Mouse (Mus musculus) intestine, postnatal 0 days (tissue): ENCODE results near the gene Dennd4c. TPM values are rescaled to one million over a fixed set of nuclear protein-coding genes. Genes with fewer than 3 reads are reported as not detected.

Experiments used
- ATAC-seq: fragments of 200-750 bp; cut with Nextera tagmentation; 2 replicates; pipeline ENCODE4 v1.8.0; 2017; ENCODE audit warnings: mild to moderate bottlenecking, moderate TSS enrichment, moderate library complexity
- H3K27ac ChIP-seq: fragments of 300-500 bp; sonication (generic); 2 replicates; pipeline ENCODE4 v1.5.1; 2014; ENCODE audit warnings: mild to moderate bottlenecking, low read depth, low read length, moderate library complexity
- H3K27me3 ChIP-seq: fragments of 300-500 bp; sonication (generic); replicated peaks from 2 replicates; pipeline ENCODE4 v1.6.1; 2014; ENCODE audit warnings: low read length, mixed read lengths; ENCODE audit not compliant: control insufficient read depth, insufficient read depth
- H3K36me3 ChIP-seq: fragments of 300-500 bp; sonication (generic); 2 replicates; pipeline ENCODE4 v1.6.1; 2014; ENCODE audit warnings: mild to moderate bottlenecking, moderate library complexity; ENCODE audit not compliant: control insufficient read depth, insufficient read depth
- H3K4me1 ChIP-seq: fragments of 300-500 bp; sonication (generic); replicated peaks from 2 replicates; pipeline ENCODE4 v1.6.1; 2014; ENCODE audit warnings: antibody characterized with exemption, low read length, mixed read lengths; ENCODE audit not compliant: control insufficient read depth, insufficient read depth
- H3K4me2 ChIP-seq: fragments of 300-500 bp; sonication (generic); replicated peaks from 2 replicates; pipeline ENCODE4 v1.6.1; 2014; ENCODE audit warnings: low read depth, mild to moderate bottlenecking, moderate library complexity
- H3K4me3 ChIP-seq: fragments of 300-500 bp; sonication (generic); 2 replicates; pipeline ENCODE4 v1.5.1; 2014; ENCODE audit warnings: low read depth, low read length
- H3K9ac ChIP-seq: fragments of 300-500 bp; sonication (generic); 2 replicates; pipeline ENCODE4 v1.6.1; 2014; ENCODE audit warnings: mild to moderate bottlenecking, low read depth, low read length
- H3K9me3 ChIP-seq: fragments of 300-500 bp; sonication (generic); 2 replicates; pipeline ENCODE4 v1.6.1; 2016; ENCODE audit warnings: mixed run types; ENCODE audit not compliant: control insufficient read depth
- CTCF ChIP-seq: sonication (generic); IDR thresholded peaks from 2 replicates; pipeline ENCODE4 v1.5.1; 2016; ENCODE audit warnings: low read depth, mild to moderate bottlenecking, control low read depth, antibody characterized with exemption, moderate library complexity
- WGBS: fragments of 180-500 bp; shearing (Covaris S2); extraction: QIAGEN DNeasy Blood & Tissue Kit; methylation state at CpG from one replicate; pipeline ENCODE4 v1.1.7; 2014; 5-methylcytosine and 5-hydroxymethylcytosine counted together
- polyA plus RNA-seq: library from polyadenylated mRNA; unstranded; fragments of >200 nt; fragmentation: Nextera tagmentation; extraction: Ambion mirVana; gene quantifications from 2 replicates; pipeline ENCODE4 v1.2.1, GENCODE M21; 2015

Dennd4c gene
- polyA plus RNA-seq, 1 experiment from 2014 or later = 3.2 TPM

DNA sequence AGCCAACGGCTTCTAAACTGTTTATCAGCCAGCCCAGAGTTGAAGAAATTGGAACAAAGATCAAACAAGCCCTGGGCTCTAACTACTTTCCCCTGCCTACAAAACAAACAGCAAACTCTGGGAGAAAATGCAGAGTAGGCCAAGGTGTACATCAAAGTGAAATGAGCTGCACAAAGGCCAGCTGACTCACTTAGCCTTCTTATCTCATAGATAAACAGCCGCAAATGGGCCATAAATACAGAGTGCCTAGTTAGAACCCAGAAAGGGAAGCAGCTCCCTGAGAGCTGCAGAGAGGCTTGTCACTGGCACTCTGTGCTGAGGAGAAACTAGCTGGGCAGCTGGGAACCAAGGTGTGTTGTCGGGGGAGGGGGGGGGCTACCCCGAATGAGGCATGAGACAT, 23.2 kb upstream of the Dennd4c start:
- Histone ChIP-seq H3K4me2 (peak overlapping the region; percentile 38; the same call in 1 of the 2 replicates), H3K36me3 (no peaks in the 10 kb centered on the region), H3K27me3 (no peaks in the 10 kb centered on the region), H3K9me3 (no peaks in the 10 kb centered on the region), H3K27ac (0 out of 2 replicates have a peak overlapping the region, but pooled peaks have one; percentile 1), H3K4me1 (0 out of 2 replicates have a peak, but pooled peaks cover 7% of the 10 kb centered on the region), H3K4me3 (no peak overlapping the region), H3K9ac (no peak overlapping the region)
- peak; percentile 86 for ATAC-seq
- no peak for TF ChIP-seq CTCF
- 11% methylated on average over 4 of the region's 4 CpGs for WGBS

DNA sequence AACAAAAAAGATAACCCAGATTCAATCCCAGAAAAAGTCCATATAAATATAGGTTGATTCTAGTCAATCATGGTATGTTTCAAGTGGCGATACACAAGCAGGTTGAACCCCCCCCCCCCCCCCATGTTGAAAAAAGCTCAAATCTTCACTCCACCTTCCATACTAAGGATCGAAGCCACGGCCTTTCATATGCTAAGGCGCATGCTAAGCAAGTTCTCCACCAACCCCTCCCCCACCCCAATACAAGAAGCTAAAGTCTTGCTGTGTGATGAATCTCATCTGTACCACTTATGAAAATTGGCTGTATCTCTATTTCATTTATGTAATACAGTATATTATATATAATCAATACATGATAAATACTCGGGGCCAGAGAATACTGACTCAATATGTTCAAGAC, 22.2 kb upstream of the Dennd4c start:
- H3K9ac ChIP-seq = no peak overlapping the region
- H3K4me2 ChIP-seq = no peak overlapping the region
- ATAC-seq = no peak
- 90% methylated on average over 5 of the region's 5 CpGs for WGBS
- no peaks in the 10 kb centered on the region for H3K27me3 ChIP-seq
- no peak overlapping the region for H3K27ac ChIP-seq
- TF ChIP-seq CTCF = no peak
- no peaks in the 10 kb centered on the region for H3K9me3 ChIP-seq
- H3K4me3 ChIP-seq = no peak overlapping the region
- 0 out of 2 replicates have a peak, but pooled peaks cover 7% of the 10 kb centered on the region for H3K4me1 ChIP-seq
- H3K36me3 ChIP-seq = no peaks in the 10 kb centered on the region

- Histone ChIP-seq H3K9ac (no peak overlapping the region), H3K9me3 (no peaks in the 10 kb centered on the region), H3K4me3 (no peak overlapping the region), H3K27me3 (no peaks in the 10 kb centered on the region), H3K36me3 (no peaks in the 10 kb centered on the region), H3K4me1 (no peaks in the 10 kb centered on the region), H3K4me2 (no peak overlapping the region), H3K27ac (no peak overlapping the region)
- no peak for ATAC-seq
- 64% methylated on average over 6 of the region's 6 CpGs for WGBS
- no peak for TF ChIP-seq CTCF
Observed at GRCm38 (mm10) chr4:86729829-86730228, 18.5 kb upstream of the Dennd4c start.

GRCm38 (mm10) chr4:86734088-86734841, 14.1 kb upstream of the Dennd4c start:
- Histone ChIP-seq H3K4me2 (no peak overlapping the region), H3K9ac (no peak overlapping the region), H3K27me3 (no peaks in the 10 kb centered on the region), H3K27ac (no peak overlapping the region), H3K36me3 (no peaks in the 10 kb centered on the region), H3K9me3 (no peaks in the 10 kb centered on the region), H3K4me1 (no peaks in the 10 kb centered on the region), H3K4me3 (no peak overlapping the region)
- 89% methylated on average over 19 of the region's 19 CpGs for WGBS
- no peak for TF ChIP-seq CTCF
- ATAC-seq = no peak

DNA sequence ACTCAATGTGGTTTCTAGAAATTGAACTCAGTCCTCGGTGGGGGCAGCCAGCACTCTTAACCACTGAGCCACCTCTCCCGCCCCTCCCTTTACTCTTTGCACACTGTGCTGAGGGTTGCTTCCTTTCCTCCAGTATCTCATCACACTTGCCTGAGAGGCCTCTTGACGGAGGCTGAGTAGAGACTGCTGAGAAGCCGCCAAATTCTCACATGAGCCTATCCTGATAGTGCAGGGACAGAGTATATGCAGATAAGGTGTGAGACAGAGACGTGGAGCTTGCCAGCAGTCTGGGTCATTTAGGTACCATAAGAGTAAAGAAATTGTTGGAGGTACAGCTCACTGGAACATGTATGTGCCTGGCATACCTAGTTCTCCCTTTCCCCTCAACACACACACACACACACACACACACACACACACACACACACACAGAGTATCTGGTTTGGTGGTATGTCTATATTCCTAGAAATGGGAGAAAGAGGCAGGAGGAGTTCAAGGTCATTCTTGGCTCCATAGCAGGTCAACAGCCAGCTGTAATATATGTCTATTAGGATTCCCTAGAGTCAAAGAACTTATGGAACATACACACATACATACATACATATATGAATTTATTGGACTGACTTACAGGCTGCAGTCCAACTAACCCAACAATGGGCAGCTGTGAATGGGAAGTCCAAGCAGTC, 8.9 kb upstream of the Dennd4c start:
- H3K9me3 ChIP-seq = no peaks in the 10 kb centered on the region
- no peak overlapping the region for H3K9ac ChIP-seq
- H3K4me2 ChIP-seq = no peak overlapping the region
- H3K4me3 ChIP-seq = no peak overlapping the region
- H3K36me3 ChIP-seq = no peaks in the 10 kb centered on the region
- no peaks in the 10 kb centered on the region for H3K4me1 ChIP-seq
- H3K27ac ChIP-seq = no peak overlapping the region
- WGBS = 57% methylated on average over 5 of the region's 5 CpGs
- peak; percentile 63 for ATAC-seq
- no peaks in the 10 kb centered on the region for H3K27me3 ChIP-seq
- TF ChIP-seq CTCF = no peak

- Histone ChIP-seq H3K27ac (peak overlapping the region; percentile 94), H3K4me3 (peak overlapping the region; percentile 97), H3K9ac (peak overlapping the region; percentile 98), H3K4me1 (peaks cover 6% of the 10 kb centered on the region; the same call in 1 of the 2 replicates), H3K36me3 (no peaks in the 10 kb centered on the region), H3K4me2 (peak overlapping the region; percentile 92), H3K27me3 (no peaks in the 10 kb centered on the region), H3K9me3 (no peaks in the 10 kb centered on the region)
- under 1% methylated on average over 13 of the region's 13 CpGs for WGBS
- no peak for TF ChIP-seq CTCF
- ATAC-seq = no peak
Observed at GRCm38 (mm10) chr4:86749361-86749841, 1.0 kb downstream of the Dennd4c start.
